Mouse (Mus musculus): ENCODE results near the gene Tnfrsf8.

Tnfrsf8 gene

DNA sequence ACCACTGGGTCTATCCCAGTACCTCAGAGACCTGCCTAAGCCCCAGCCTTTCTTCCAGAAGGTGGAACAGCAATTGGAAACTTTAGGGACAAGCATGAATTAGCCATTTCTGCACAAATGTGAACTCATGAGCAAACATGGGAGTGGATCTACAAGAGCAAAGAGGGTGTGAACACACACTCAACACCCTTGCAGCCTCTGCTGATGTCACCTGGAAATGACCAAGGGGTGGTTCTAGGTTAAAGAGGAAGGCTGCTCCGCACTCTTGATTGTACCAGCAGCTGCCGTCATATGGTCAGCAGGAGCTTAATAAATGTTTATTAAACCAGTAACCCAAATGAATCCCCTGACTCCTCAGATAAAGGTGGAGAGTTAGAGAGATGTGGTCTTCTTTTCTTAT, 84.3 kb downstream of the Tnfrsf8 start:
- DNase-seq (ENCODE audit: low spot score): no peak

DNA sequence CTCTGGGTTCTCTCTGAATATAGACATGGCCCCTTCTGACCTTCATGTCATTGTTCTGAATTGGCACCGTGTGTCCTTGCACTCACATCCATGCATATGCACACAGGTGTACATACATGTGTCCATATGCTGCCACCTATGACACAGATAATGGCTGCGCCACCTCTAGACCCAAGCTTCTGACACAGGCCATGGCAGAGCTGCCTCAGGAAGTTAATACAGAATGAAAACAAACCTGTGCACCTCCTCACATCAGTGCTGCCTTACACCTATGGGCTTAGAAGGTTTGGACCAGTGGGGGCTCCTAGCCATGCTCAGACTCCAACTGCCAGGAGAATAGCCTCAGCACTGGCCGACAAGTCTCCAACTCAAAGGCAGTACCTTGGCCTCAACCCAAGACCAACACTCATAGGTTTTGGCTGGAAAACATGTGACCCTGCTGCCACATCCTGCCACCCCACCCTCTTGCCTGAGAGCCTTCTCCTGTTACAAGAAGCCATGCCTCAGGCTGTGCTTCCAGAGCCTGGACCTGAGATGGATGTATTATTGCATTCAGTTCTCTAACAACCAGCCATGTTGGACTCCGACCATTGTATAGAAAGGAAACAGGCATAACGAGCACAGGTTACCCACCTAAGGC, 85.3 kb downstream of the Tnfrsf8 start:
- no peak for DNase-seq (ENCODE audit: low spot score)

DNA sequence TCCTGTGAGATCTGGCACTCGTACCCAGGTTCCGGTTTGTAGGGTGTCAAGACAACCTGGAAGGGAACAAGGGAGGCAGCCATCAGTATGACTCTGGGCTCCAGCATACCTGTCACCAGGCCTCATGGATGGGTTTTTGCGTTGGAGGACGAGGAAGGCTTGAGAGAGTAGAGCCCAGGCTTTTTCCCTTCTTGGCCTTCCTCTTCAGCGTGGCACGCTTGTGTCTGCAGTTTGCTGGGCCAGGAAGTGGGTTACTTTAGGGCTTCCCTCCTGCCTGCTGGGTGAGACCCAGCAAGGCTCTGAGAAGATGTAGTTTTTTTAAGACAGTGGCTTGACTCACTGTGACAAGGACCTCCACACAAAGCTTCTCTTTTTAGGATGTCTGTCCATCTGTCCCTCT, 85.9 kb downstream of the Tnfrsf8 start:
- no peak for DNase-seq (ENCODE audit: low spot score)

DNA sequence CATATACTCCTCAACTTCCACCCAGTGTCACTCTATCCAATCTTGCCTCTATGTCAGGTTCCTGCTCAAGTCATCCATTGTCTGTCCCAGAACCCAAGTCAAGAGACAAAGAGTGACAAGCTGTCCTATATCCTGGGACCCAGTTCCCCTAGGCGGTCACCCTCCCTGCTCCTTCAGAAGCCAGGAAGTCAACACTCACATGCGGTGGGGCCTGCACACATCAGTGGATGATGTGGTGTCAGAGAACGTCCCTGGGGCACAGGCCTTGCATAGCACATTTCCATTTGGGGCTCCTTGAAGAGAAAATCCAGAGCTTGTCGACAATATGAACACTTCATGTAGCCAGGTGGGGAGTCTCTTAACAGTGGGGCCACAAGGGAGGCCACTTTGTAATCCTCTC, 90.4 kb downstream of the Tnfrsf8 start:
- no peak for DNase-seq (ENCODE audit: low spot score)

DNA sequence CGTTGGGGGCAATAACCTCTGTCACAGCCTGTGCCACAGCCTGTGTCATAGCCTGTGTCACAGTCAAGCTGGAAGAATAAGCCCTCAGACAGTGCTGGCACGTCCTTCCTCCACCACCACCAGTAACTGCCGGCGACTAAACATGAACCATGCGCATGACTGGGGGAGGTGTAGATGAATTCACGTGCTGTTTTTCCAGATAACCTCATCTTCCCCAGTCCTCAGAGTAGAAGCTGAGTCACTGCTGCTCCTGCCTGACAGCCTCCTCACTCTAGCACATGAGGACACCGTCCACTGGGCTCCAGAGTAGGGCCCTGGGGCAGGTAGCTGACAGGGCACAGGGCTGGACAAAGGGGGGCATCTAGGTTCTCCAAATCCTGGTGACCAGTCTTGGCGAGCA, 92.9 kb downstream of the Tnfrsf8 start:
- no peak for DNase-seq (ENCODE audit: low spot score)

DNA sequence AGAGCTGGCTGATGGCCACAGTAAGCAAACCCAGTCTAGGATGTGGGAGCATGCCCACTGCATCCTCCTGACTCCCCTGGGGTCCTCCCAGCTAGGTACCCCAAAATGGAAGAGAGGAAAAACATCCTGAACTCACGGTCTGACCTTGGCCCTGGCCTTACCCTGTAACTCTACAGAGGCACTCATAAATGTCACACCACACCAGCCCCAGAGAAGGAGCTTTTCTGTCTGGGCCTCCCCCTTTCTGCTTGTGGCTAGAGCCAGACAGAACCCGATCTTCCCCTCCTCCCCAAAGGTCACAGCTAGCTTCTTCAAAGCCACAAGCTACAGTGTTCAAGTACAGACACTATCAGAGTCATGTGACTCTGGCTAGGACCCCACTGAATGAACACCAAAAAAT, 93.6 kb downstream of the Tnfrsf8 start:
- DNase-seq (ENCODE audit: low spot score): no peak

DNA sequence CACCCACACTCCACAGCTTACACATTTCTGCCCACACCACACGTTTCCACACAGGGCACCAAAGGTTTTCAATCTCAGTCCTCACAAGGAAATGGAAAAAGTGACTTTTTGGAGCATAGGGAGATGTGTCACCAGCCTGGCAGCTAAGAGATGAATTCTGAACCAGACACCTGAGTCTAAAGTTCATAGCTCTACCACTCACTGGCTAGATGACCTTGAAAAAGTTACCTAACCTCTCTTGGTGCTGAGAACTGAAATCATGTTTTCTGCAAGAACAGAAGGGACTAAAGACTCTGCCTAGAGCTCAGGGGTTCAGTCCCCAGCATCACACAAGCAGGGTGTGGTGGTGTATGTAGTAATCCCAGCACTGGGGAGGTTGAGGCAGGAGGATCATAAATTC, 95.0 kb downstream of the Tnfrsf8 start:
- no peak for DNase-seq (ENCODE audit: low spot score)

- no peak for DNase-seq (ENCODE audit: low spot score)
Observed at GRCm38 (mm10) chr4:145219240-145219985, 95.6 kb downstream of the Tnfrsf8 start.

DNA sequence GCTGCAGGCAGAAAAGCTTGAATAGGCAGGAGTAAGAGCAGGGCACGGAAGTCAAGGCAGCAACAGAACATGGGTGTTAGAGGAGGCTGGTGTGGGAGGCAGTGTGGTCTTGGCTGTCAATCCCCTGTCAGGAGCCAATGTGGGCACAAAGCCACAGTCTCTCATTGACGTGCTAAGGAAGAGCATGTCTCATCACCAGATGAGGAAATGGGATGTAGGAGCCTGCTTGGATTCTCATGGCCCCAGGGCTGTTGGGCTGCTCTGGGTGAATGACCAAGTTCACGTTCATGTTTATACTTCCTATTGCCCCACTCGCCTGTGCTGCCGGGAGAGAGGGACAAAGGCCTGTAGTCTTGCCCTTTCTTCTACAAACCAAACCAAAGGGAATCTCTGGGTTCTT, 97.1 kb downstream of the Tnfrsf8 start:
- DNase-seq (ENCODE audit: low spot score): no peak

Data from spleen, adult 12 weeks (tissue).